Mouse (Mus musculus) neutrophil, adult 59 days (primary cell): Measurements from ENCODE around the gene Styk1. TPM values are rescaled to one million over a fixed set of nuclear protein-coding genes. Genes with fewer than 3 reads are reported as not detected.

Experiments
- total RNA-seq, 2 experiments: library from RNA; stranded (reverse); gene quantifications; 1 replicate in 1 of 2; 2 replicates in 1 of 2; pipeline ENCODE4 v1.2.4; 2023

The Styk1 gene
- 1 to 10 TPM; 2.0 to 2.4 TPM for total RNA-seq

DNA sequence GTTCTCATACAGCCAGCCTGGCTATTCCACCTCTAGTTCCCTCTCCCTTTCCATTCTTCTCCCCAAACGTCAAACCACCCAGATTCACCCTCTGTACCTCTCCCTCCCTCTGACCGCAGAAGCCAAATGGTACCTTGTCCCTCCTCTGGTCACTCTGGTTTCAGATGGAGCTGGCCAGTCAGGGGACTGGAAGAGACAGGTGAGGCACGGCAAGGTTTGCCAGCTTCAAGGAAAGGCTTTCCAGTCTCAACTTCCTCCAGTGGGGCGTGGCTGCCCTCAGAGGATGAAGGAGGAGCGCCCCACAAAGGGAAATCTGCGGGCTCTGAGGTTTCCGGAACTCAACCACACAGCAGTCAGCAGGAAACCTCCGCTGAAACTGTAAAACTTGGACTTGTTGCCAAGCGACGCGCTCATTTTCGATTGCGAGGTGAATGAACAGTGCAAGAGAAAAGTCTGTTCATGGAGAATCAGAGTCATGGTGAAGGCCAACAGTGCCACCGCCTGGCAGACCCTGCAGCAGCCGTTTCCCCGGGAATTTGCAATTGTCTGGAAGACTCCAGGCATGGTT is at the start of gene Styk1:
Gene Styk1 (minus strand): TSS at position 246 of the 568 bp plus-strand sequence.

DNA sequence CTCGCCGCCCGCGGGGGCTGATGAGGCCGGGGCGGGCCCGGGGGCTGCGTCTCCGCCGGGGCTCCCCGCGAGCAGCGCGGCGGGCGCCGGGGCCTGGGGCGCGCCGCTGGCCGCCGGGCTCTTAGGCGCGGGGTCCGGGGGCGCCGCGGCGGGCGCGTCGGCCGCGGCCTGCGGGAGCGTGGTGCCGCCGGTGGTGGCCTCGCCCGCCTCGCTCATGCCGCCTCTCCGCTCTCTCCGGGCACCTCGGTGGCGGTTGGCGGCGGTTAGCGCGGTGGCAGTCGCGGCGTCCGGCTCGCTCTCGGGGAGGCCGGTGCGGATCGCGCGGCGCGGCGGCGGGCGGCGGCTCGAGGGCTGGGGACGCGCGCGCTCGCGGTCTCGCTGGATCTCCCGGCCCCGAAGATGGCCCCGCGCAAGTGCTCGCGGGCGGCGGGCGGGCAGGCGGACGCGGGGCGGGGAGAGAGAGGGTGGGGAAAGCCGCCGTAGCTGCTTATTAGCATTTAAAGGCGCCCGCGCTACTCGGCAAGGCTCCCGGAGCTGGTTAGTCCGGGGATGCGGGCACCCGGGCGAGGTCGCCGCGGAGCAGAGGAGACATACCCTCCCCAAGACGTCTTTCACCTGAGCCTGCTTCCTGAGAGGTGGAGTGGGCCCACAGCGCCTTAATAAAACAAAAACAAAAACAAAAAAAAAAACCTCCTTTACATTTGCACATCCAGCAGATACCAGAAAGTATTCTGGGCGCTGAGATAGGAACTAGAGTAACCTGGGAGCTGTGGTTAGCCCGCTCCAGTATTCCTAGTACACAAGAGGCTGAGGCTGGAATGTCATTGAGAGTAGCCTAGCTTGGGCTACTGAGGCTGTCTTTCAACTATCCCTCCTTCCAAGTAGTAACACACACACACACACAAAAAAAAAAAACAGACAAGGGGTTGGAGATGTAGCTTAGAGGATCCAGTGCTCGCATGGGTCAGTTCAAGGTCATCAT is 34.9 kb upstream of the Styk1 start, which contains the start of gene Ybx3:
Gene Ybx3 (minus strand): TSS at position 437 of the 982 bp plus-strand sequence.

DNA sequence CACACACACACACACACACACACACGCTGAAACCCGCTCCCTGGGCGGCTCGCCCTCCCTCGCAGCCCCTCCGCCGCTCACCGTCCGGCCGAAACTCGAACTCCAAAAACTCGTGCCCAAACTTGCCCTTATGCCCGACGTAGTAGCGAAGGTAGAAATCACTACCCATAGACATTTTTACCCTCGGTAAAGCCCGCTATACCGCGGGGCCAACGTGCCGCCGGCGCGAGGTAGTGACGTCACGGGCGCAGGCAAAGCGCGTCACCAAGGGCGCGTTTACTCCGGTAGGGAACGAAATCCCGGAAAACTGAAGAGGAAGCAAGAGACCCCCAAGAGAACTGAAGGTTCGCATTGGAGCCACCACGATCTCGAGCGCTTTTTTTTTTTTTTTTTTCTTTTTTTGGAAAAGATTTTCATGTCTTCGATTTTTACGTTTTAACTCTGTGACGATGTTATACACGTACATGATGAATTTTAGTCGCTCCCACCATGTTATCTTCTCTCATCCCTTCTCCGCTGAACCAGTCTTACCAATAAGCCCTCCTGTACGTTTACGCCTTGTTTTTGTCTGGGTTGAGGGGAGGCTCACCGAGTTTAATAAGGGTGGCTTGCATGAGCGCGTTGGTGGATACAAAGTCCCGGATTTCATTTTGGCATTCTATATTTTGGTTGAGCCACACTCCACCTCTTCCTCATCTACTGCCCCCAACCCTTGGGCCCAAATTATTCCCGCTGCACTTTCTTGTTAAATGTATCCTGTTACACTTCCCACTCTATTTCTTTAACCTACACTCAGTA is 60.2 kb downstream of the Styk1 start, which contains the start of gene Magohb:
Gene Magohb (minus strand): TSS at position 254 of the 798 bp plus-strand sequence.

Other genes with a start within 250 kb of the Styk1 start
- 10 to 100 TPM; 70.4 to 82.4 TPM for gene Klra2, start 106.2 kb downstream of the Styk1 start, total RNA-seq
- 10 to 100 TPM; 13.1 to 14.1 TPM for gene Magohb, start 60.4 kb downstream of the Styk1 start, total RNA-seq
- gene Ybx3, start 34.9 kb upstream of the Styk1 start, total RNA-seq = 100 to 1,000 TPM in 1 of 2 experiments, 10 to 100 TPM in 1; 98.8 to 107 TPM
- not detected for gene 5430401F13Rik, start 132.8 kb upstream of the Styk1 start, total RNA-seq
- not detected for gene Gm6619, start 132.8 kb upstream of the Styk1 start, total RNA-seq